Mouse (Mus musculus) G1E (cell line): ENCODE results near the gene Slc35a3.

Experiments
- CTCF ChIP-seq: IDR thresholded peaks from 2 replicates; pipeline ENCODE4 v1.5.1; 2012; ENCODE audit warnings: low read depth, low read length, inconsistent platforms, mixed read lengths
- TAL1 ChIP-seq: conservative IDR thresholded peaks from 2 replicates; pipeline ENCODE4 v1.6.1; 2012; ENCODE audit warnings: low read depth, low read length, inconsistent platforms, mixed read lengths

- no peak for TF ChIP-seq CTCF
- no peak for TF ChIP-seq TAL1
Observed at GRCm38 (mm10) chr3:116681160-116681559, 31.5 kb downstream of the Slc35a3 start, which contains the start of gene Gm43191.
